Mouse (Mus musculus): Measurements from ENCODE around the gene Ankrd33. TPM values are rescaled to one million over a fixed set of nuclear protein-coding genes. Genes with fewer than 3 reads are reported as not detected.
A peak's percentile ranks its signal among the peaks of the same experiment; 100 is the strongest.
"Not testable (repeated sequence)": the region's sequence is repeated elsewhere in the genome, so short reads cannot be mapped to it uniquely, and the experiment has no call there.

Ankrd33 gene
- total RNA-seq, 2 experiments from 2014 or later = not detected

- ATAC-seq (replicated peaks; ENCODE audit: low FRiP score, low TSS enrichment, poor library complexity, severe bottlenecking) = no peak
These were observed 33.3 kb upstream of the Ankrd33 start for GRCm38 (mm10) chr15:101082236-101082635.

DNA sequence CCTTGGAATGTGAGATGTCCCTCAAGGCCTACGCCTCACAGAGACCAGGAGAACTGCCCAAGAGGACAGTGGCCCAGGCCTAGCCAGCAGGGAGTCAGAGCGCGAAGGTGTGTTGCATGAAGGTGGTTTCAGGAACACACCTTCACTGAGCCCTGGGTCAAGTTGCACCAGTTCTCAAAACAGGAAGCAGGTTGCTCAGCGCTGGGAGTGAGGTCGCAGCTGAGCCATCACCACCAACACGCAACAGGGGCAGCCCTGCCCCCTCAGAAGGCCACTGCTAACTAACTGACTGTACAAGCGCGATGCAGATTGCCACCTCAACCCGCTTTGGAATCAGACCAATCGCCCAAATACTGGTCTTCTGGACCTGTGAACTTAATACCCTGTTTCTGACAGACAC is 31.1 kb upstream of the Ankrd33 start:
- ATAC-seq (replicated peaks; ENCODE audit: low FRiP score, low TSS enrichment, poor library complexity, severe bottlenecking) = no peak; the same call in 1 of the 2 replicates

DNA sequence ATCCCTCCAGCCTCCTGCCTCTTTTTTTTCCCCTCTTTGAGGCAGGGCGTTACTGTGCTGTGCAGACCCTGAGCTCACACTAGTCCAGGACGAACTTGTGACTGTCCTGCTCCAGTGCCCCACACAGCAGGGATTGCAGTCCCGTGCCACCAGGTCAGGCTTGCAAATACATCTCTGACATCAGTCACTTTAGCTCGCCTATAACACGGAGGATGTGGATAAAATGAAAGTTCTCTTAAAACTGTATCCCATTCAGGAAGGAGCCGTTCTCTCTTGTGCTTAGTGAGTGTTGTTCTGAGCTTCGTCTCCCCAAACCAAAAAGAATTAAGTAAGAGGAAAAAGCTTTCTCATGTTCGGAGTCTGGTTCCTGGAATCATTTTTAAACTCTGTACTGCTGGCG is 29.1 kb upstream of the Ankrd33 start:
- ATAC-seq (replicated peaks; ENCODE audit: low FRiP score, low TSS enrichment, poor library complexity, severe bottlenecking) = no peak

GRCm38 (mm10) chr15:101086956-101087355 is 28.6 kb upstream of the Ankrd33 start:
- ATAC-seq (replicated peaks; ENCODE audit: low FRiP score, low TSS enrichment, poor library complexity, severe bottlenecking) = no peak

DNA sequence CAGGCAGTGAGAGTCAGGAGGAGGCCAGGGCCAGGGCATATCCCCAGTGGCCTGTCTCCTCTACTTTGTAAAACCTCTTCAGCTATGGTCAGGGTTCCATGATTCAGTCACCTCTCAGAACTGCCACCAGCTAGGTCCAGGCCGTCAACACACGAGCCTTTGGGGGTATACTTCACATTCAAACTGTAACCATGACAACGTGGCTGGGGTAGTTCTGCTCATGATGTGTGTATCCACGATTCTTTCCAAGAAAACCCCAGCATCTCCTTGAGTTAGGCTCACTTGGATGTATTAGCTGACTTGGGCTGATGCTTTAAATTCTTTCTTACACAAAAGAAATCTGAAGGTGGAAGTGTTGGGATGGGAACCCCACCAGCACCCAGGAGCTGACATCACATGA is 27.3 kb upstream of the Ankrd33 start:
- no peak for ATAC-seq (replicated peaks; ENCODE audit: low FRiP score, low TSS enrichment, poor library complexity, severe bottlenecking)

GRCm38 (mm10) chr15:101091551-101091950 is 24.0 kb upstream of the Ankrd33 start:
- ATAC-seq (replicated peaks; ENCODE audit: low FRiP score, low TSS enrichment, poor library complexity, severe bottlenecking) = no peak

DNA sequence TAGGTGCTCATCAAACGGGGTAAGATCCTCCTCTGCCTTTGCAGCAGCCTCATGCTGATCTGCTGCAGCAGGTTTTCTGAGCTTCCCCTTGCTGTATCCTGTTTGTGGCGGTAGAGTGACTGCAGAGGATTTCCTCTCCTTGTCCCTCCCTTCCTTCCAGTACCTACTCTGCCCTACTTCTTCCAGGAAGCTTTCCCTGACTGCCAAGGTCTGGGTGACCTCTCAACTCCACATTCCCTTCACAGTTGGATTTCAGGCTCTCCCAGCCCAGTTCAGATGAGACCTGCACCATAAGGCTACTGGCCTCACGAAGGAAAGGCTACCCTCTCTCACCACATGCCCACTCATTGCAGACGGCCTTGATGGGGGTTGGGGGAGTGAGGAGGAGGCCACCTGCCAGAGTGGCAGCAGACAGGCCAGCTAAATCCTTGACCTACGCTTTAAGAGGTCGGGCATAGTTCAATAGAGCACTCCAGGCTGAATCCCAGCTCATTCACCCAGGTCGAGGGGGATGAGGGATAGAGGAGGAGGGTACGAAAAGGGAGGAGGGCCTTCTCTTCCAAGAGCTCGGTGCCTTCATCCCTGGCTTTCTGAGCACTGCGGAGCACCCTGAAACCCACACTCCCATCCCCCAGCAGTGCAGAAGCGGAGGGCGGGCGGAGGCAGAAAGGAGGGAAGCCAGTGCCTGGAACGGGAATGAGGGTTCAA is 23.3 kb upstream of the Ankrd33 start:
- ATAC-seq (replicated peaks; ENCODE audit: low FRiP score, low TSS enrichment, poor library complexity, severe bottlenecking) = no peak

- ATAC-seq (replicated peaks; ENCODE audit: low FRiP score, low TSS enrichment, poor library complexity, severe bottlenecking) = no peak
These were observed 22.5 kb upstream of the Ankrd33 start for GRCm38 (mm10) chr15:101092829-101093648.

DNA sequence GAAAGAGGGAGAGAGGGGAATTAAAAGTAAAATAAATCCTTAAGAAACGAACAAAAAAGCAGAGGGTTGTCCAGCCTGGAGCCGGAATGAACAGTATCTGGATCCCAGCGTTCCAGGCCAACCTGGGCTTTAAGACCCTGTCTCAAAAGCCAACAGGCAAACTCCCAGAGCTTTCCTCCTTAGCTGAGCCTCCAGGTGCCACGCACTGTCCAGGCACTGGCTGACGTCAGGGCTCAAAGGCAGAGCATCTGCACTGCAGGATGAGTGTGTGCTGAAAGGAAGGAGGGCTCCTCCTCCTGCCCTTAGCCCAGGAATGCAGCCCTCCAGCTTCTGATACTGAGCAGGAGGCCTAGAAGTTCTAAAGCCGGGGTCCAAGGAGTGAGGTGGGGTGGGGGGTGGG is 21.6 kb upstream of the Ankrd33 start:
- ATAC-seq (replicated peaks; ENCODE audit: low FRiP score, low TSS enrichment, poor library complexity, severe bottlenecking) = no peak

DNA sequence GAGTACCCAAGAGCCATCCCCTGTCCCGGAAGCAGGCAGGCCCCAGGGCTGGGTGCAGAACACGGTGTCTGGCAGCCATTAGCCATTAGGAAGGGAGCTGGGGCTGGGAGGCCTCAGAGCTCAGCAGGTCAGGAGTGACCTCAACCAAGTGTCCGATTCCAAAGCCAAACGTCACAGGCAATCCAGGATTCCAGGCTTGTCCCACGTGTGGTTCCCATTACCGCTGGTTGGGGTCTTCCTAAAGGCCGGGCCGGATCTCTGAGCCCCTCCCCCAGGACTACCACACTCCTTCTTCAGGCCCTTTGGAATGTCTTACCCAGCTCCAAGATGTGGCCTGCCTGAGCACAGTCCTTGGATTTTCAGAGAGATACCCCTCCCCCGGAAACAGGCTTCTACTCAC is 20.6 kb upstream of the Ankrd33 start:
- ATAC-seq (replicated peaks; ENCODE audit: low FRiP score, low TSS enrichment, poor library complexity, severe bottlenecking) = no peak

- ATAC-seq (replicated peaks; ENCODE audit: low FRiP score, low TSS enrichment, poor library complexity, severe bottlenecking) = no peak
These were observed 20.2 kb upstream of the Ankrd33 start for GRCm38 (mm10) chr15:101095392-101095791.

DNA sequence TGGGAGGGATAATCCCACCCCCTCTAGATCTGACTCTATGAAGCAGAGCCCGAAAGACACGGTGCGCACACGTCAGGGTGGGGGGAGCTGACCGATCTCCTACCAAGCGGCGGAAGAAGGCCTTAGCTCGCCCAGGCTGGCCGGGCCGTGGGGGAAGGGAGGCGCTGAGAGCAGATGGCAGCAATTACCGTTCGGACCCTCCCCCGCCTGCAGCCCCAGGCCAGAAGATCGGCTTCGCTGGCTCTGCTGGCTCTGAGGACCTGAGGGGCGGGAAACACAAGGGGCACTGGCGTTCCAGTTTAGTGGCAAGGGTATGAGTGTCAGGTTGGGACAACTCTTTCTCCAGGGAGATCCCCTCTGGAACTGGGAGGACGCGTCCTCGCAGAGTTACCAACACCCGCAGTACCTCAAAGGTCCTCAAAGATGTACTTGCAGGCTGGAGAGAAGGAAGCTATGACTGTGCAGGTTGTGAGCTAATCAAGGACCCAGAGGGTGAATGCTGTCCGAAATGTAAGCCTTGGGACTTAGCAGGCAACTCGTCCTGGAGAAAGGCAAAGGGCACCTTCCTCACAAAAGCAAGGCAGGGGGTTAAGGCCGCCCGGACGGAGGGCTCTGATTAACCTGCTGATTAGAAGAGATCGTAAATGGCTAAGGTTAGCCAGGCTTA is 17.4 kb upstream of the Ankrd33 start:
- ATAC-seq (replicated peaks; ENCODE audit: low FRiP score, low TSS enrichment, poor library complexity, severe bottlenecking) = no peak

- ATAC-seq (replicated peaks; ENCODE audit: low FRiP score, low TSS enrichment, poor library complexity, severe bottlenecking) = no peak
These were observed 14.6 kb upstream of the Ankrd33 start for GRCm38 (mm10) chr15:101100996-101101395.

DNA sequence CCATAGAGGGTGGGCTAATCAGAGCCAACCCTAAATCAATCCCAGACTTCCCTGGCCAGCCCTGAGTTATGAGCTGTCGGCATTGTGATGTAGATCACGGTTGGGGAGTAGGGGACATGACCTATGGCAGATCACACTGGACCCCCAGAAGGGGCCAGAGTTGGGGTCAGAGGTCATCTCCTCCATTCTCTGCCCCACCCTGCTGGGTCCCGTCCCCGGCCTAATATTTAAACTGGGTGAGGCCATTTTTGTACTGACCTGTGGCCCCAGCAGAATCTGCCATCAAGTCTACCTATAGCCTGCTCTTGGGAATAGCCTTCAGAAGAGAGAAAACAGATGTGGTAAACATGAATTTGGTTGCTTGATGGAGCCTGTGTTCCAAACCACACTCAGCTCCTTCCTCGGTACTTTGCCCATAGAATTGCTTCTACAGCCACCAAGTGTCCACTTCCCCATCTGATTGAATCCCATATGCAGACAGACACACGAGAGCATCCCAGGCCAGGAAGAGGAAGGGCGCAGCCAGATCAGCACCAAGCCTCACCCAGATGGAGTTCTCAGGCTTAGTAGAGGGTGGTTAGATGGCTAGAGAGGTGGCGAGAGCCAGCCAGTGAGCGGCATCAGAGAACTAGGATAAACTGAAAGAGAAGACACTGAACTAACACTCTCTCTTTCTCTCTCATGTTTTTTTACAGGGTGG is 11.8 kb upstream of the Ankrd33 start:
- ATAC-seq (replicated peaks; ENCODE audit: low FRiP score, low TSS enrichment, poor library complexity, severe bottlenecking) = no peak

DNA sequence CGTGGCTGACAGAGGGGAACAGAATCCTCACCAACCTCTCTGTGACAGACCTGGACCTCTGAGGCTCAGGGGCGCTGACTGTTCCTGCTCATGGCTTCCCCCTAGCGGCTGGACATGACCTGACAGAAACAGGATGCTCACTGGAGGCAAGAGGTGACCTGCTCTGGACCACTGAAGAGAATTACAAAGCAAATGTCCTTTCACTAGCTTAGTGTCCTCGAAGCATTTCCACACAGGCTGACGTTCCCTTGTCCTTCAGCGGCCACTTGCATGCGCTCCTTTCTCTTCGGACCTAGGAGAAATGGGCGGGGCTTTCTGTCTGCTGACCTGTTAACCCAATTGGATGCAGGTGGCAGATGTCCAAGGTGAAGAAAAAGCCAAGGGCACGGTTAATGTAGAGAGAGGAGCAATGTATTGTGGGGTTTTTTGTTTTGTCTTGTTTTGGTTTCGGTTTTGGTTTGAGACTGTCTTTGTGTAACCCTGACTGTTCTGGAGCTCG is 10.0 kb upstream of the Ankrd33 start:
- ATAC-seq (replicated peaks; ENCODE audit: low FRiP score, low TSS enrichment, poor library complexity, severe bottlenecking) = peak; percentile 88

GRCm38 (mm10) chr15:101106011-101106410 is 9.5 kb upstream of the Ankrd33 start:
- ATAC-seq (replicated peaks; ENCODE audit: low FRiP score, low TSS enrichment, poor library complexity, severe bottlenecking) = no peak

DNA sequence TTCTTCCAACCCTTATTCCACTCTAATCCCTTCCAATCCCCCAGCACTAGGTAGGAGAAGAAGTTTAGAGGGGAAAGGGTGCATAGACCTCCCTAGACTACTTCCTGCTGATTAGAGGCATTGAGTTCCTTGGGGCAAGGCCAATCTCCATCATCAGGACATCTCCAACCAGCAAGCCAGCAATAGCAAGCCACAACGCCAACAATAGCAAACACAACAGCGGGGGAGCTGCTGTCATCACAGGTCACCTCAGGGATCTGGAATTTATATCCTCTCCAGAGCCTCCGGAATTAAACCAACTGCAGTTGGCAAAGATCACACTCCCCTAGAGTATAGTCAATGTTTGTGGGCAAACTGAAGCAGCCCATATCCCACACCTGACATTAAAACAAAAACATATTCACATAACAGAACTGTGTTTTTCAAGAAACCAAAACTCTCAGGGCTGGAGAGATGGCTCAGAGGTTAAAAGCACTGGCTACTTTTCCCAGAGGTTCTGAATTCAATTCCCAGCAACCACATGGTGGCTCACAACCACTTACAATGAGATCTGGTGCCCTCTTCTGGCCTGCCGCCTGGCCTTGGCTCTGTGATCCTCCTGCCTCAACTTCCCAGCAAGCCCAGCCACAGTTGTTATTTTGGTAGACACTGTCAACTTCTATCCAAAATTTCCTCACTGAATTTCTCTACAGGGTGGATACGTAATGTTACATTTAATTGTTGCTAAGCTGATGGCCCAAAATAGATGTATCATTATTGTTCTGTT is 7.5 kb upstream of the Ankrd33 start:
- ATAC-seq (replicated peaks; ENCODE audit: low FRiP score, low TSS enrichment, poor library complexity, severe bottlenecking) = no peak

- no peak for ATAC-seq (replicated peaks; ENCODE audit: low FRiP score, low TSS enrichment, poor library complexity, severe bottlenecking)
These were observed 2.4 kb upstream of the Ankrd33 start for GRCm38 (mm10) chr15:101113176-101113575.

DNA sequence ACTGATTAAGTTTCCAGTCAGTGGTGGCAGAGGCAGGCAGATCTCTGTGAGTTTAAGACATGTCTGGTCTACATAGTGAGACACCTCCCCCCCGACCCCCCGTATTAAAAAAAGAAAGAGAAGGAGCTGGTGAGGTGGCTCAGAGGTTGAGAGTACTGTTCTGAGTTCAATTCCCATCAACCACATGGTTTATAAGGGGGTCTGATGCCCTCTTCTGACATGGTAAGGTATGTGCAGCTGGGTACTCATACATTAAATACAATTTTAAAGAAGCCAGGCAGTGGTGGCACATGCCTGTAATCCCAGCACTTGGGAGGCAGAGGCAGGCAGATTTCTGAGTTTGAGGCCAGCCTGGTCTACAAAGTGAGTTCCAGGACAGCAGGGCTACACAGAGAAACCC is 1.8 kb upstream of the Ankrd33 start:
- not testable (repeated sequence) for ATAC-seq (replicated peaks; ENCODE audit: low FRiP score, low TSS enrichment, poor library complexity, severe bottlenecking)

Measured in megakaryocyte-erythroid progenitor cell, adult 5-6 weeks (primary cell).